Mouse (Mus musculus) spleen, postnatal 14 days (tissue): ENCODE measurements around the gene Trpc4ap.
A peak's percentile ranks its signal among the peaks of the same experiment; 100 is the strongest.

Source experiments
- DNase-seq, 2 experiments: peaks; one replicate each; pipeline ENCODE4 v3.0.0; 2021 to 2022; ENCODE audit warnings: low spot score in 2 of 2

The Trpc4ap gene

GRCm38 (mm10) chr2:155693136-155693535 lies 952 bp upstream of the Trpc4ap start:
- no peak for DNase-seq

GRCm38 (mm10) chr2:155691336-155691722 lies 855 bp downstream of the Trpc4ap start:
- DNase-seq = no peak

- no peak for DNase-seq
Observed at GRCm38 (mm10) chr2:155689211-155689610, 3.0 kb downstream of the Trpc4ap start.

GRCm38 (mm10) chr2:155687746-155688145 lies 4.4 kb downstream of the Trpc4ap start:
- no peak for DNase-seq

GRCm38 (mm10) chr2:155686572-155686971 lies 5.6 kb downstream of the Trpc4ap start:
- DNase-seq = no peak

GRCm38 (mm10) chr2:155683821-155684220 lies 8.4 kb downstream of the Trpc4ap start:
- no peak for DNase-seq

- DNase-seq = no peak
Observed at GRCm38 (mm10) chr2:155683137-155683536, 9.0 kb downstream of the Trpc4ap start.

GRCm38 (mm10) chr2:155681874-155682273 lies 10.3 kb downstream of the Trpc4ap start:
- DNase-seq = no peak

GRCm38 (mm10) chr2:155681194-155681593 lies 11.0 kb downstream of the Trpc4ap start:
- no peak for DNase-seq

- DNase-seq = no peak
Observed at GRCm38 (mm10) chr2:155680591-155680990, 11.6 kb downstream of the Trpc4ap start.

GRCm38 (mm10) chr2:155679586-155680110 lies 12.5 kb downstream of the Trpc4ap start:
- no peak for DNase-seq

- DNase-seq = no peak
Observed at GRCm38 (mm10) chr2:155675118-155675517, 17.1 kb downstream of the Trpc4ap start.

GRCm38 (mm10) chr2:155673546-155673945 lies 18.6 kb downstream of the Trpc4ap start:
- peak; percentile 42 to 65 for DNase-seq

GRCm38 (mm10) chr2:155671236-155671635 lies 20.9 kb downstream of the Trpc4ap start:
- no peak for DNase-seq

GRCm38 (mm10) chr2:155668461-155668860 lies 23.7 kb downstream of the Trpc4ap start:
- peak in 1 of 2 experiments; percentile 33 for DNase-seq

GRCm38 (mm10) chr2:155667881-155668280 lies 24.3 kb downstream of the Trpc4ap start:
- no peak for DNase-seq

- no peak for DNase-seq
Observed at GRCm38 (mm10) chr2:155663910-155664460, 28.2 kb downstream of the Trpc4ap start.

- peak in 1 of 2 experiments; percentile 26 for DNase-seq
Observed at GRCm38 (mm10) chr2:155663097-155663496, 29.1 kb downstream of the Trpc4ap start.

- DNase-seq = no peak
Observed at GRCm38 (mm10) chr2:155662390-155662789, 29.8 kb downstream of the Trpc4ap start.

- DNase-seq = no peak
Observed at GRCm38 (mm10) chr2:155655759-155656372, 36.3 kb downstream of the Trpc4ap start.

GRCm38 (mm10) chr2:155652618-155653017 lies 39.6 kb downstream of the Trpc4ap start:
- no peak for DNase-seq

GRCm38 (mm10) chr2:155645746-155646145 lies 46.4 kb downstream of the Trpc4ap start:
- no peak for DNase-seq
